Mouse (Mus musculus): ENCODE measurements at regions not wholly inside any gene's neighbourhood (a gene's known extent, or its start where the extent isn't known, plus 50 kb on each side); places are given as distances from the start of the nearest gene placed in this dataset.

DNA sequence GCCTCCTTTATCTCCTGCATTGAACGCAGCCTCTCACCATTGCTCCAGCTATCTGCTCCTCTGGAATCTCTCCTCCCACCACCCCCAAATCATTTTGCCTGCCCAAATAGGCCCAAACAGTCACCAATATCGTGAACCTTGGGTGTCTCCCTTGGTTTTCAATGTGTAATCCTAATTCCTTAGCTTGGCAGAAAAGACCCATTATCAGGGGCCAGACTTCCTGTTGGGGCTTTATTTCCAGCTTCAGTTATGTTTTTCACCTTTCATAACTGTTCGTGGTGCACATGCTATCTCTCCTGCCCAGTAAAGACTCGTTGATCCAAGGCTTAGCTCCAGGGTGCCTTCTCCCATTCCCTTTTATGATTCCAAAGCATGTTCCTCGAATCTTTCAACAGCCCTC lies 142.4 kb upstream of the Eya4 start:
- DNase-seq (ENCODE audit: inconsistent ontology term), result no peak

DNA sequence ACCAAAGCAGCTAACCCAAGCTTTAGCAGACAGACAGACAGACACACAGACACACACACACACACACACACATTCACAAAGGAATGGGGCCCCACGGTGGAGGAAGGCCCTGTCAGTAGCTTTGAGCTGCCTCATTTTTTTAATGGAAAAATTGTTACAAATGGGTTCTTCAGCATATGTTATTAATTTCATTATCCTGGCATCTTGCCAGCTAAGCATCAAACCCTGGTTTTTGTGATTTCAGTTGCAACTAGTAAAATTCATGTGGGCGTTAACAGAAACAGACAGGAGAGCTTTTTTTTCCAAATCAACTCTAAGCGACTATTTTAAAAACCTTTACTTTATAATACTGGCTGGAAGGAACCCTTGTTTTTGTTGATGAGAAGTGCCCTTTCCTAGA lies 138.4 kb upstream of the Eya4 start:
- no peak for DNase-seq (ENCODE audit: inconsistent ontology term)

DNA sequence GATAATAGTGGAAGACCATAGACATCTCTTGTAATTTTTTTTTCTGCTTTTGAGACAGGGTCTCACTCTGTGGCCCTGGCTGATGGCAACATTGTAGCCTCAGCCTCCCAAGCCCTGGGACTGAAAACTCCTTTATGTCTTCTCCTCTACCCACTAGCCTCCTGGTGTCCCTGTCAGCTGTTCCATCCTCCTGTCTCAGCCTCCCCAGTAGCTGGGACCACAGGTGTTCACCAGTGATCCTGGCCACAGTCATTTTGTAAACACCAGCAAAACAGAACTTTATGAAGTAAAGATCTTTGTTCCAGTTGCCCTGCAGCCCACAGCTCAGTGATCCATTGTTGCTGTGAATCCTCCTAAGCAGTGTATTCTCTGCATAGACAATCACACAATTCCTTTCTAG lies 129.9 kb upstream of the Eya4 start:
- DNase-seq (ENCODE audit: inconsistent ontology term), result no peak

DNA sequence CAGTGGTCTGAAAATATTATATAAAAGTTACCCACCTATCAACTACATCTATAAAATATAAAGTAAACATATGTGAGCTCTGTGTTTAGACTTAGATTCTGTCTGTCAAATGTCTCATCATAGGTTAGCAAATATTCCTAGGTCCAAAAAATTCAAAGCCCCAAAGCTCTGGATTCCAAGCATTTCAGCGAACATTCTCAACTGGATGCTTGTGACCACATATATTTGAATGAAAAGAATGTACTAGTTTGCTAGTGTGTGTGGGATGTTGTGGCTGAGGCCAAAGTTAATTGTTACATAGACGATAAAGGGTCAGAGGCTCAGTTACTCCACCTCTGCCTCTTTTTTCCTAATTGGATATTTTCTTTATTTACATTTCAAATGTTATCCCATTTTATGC lies 128.3 kb upstream of the Eya4 start:
- DNase-seq (ENCODE audit: inconsistent ontology term), result peak; percentile 87

DNA sequence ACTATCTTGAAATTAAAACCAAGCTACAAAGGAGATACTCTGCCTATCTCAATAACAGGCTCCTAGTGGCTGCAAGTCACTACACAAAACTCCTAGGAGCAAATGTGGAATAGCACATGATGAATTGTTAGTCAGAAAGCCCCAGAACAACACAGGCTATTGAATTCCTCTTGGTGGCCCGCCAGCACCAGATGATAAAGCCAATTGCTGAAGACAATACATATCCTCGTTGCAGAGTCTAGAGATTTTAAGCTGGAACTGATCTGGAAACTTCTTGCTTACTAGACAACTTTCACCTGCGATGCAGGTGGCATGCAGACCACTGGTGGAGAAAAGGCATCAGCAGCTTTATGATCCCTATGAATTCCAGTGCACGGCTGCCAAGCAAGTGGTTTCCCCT lies 126.5 kb upstream of the Eya4 start:
- peak; percentile 83 for DNase-seq (ENCODE audit: inconsistent ontology term)

DNA sequence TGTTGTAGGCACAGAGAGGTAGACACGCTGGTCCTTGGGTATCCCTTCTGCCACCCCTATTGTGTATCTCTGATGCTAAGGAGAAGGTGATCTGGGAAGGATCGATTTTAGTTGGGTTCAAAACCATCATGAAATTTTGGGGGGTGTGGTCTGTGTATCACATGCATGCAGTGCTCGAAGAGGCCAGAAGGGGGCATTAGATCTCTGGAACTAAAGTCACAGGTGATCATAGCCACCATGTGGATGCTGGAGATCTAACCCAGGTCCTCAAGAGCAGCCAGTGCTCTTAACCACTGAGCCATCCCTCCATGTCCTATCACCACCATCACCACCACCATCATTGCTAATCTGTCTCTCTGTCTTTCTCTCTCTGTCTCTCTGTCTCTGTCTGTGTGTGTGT lies 100.4 kb upstream of the Eya4 start:
- no peak for DNase-seq (ENCODE audit: inconsistent ontology term)

DNA sequence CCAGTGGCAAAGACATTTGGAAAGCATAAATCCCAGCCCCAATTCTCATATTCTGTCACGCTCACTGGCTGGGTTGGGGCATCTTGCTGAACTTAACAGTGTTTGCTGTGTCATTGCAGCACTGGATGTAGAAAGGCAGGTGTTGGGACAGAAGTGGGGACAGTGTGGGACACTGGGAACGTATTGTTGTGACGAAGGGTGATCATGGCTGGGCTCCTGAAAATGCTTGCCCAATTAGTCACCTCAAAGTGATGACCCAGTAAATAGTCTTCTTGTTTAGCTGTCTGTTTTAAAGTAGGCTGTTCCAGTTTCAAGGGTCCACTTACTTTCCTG lies 100.0 kb upstream of the Eya4 start:
- DNase-seq (ENCODE audit: inconsistent ontology term), result no peak

DNA sequence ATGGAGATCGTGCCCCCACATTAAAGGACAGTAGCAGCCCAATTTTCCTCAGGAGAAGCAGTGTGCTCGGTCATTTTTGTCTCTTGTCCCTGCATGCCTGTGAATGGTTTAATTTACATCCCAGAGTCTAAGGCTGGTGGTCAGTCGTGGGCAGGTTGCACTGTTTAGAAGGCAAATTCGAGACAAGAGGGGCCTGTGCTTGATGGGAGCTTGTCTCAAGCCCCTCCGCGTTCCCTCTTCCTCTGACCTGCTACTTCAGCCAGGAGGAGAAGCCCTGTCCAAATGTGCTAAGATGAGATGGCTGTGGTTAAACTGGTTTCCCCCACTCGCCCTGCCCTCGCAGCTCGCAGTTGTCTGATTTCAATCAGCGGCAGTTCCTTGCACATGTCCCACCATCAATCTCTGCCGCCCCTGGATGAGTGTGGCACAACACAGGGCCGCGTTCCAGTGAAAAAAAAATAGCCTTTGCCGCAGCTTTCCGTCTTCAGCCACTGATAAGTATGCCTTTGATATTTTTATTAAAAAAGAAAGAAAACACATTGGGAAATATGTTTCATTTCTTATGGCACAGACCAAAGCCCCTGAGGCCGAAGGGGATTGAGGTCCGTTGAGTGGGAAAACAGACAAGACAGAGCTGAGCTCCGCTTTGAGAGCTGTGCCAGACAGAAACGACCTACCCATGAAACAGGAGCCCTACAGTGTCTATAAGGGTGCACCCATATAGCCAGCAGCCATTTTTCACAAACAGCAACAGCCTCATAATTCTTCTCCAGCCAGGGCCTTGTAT lies 99.5 kb upstream of the Eya4 start:
- no peak for DNase-seq (ENCODE audit: inconsistent ontology term)

DNA sequence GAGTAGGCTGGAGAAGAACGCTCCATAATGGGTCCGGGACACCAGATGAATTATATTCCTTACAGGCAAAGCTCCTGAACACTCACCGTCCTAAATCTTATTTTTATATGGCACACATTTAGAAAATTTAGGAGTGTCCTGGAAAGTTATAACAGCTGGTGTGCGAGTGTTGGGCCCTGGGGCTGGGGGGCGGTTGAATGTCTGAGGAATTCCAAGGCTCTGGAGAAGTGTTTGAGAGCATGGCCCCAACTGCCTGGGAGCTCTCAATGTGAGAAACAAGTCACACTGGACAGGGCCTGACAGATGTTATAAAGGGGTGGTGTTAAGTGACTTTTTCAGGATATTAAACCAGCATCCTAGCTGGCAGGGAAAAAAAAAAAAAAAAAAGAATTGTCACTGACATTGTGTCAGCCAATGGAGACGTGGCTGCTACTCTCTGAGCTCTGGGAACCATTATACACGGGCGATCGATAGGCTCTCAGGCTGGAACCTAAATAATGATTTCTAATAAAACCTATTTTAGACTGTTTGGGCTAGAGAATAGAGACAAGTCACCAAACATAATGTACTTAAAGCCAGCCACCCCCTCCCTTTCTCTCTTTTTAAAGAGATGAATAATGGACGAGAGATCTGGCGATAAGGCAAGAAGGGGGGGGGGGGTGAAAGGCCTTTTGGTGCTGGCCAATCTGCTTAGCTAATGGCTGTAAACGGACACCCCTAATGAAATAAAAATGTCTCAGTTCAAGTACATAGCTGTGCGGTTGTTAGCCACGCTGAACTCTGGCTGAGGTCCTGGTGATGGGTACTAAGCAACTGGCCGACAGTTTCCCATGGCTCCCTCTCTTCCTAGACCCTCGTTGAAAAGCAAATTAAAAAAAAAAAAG lies 98.6 kb upstream of the Eya4 start:
- DNase-seq (ENCODE audit: inconsistent ontology term), result no peak

DNA sequence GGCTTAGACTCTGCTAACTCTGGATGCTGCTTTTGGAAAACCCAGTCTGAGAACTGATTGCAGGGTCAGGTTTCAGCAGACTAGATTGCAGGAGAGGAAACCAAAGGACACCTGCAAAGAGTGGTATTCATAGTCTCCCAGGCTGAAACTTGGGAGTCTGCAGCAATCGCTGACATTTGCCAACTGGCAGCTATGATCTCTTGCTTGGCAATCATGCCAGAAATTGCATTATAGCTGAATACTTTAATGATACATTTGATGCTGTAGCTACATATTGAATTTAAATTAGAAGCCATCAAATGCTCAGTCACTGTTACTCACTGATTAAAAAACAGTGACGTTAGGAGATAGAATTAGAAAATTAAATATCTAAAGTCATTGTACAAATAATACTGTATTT lies 79.8 kb upstream of the Eya4 start:
- DNase-seq (ENCODE audit: inconsistent ontology term), result no peak

DNA sequence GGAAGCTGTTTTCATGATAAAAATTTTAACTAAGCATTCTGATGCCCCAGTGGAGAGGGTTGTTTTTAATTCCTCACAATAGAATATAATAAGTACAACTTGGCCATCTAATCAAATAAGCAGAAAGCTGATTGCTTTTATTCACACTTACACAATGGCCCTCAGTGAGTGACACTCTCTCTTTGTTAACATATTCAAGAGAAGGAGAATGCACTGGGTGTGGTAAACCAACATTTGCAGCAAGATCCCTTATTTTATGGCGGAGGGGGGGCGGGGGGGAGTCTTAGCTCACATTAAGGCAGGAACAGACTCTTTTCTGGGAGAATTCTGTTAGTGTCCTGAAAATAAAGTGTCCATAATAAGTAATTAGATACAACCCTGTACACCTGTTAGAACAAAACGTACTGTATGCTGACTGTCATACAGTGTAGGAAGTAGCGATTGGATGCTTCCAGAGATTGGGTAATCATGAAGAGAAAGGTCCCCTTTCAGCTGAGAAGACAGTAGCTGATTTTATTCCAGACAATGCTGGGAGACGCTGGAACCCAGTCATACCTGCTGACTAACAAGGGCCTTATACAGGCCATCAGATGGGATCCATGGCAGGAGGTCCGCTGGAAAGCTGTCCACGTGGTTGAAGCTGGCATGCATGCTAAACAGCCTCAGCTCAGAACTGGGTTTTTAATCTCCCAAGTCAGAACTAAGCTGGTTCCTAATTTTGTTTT lies 63.4 kb upstream of the Eya4 start:
- DNase-seq (ENCODE audit: inconsistent ontology term), result peak; percentile 12

DNA sequence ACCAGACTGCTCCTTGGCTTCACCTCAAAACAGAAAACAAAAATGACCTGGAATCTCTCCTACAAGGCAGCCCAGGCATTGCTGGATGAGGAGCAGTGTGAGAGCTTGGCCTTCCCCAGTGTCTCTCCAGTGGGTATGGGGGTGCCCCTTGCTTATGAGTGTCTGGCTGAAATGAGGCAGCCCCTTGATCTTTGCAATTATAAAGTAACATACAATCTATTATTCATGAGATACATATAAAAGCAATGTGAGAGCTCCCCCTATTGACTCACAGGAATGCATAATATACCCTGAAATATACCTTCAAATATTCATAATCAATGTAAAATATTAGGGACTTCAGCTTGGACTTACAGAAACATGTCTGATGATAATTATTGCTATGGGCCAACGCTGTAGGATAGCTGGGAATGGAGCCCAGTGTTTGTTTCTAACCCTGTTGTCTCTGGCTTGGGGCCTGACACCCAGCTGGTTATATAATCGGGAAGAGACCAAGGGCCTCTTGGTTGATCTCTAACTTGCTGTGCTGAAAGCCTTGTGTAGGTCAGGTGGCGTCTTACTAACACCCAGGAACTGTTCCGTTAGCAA lies 52.9 kb upstream of the Eya4 start:
- DNase-seq (ENCODE audit: inconsistent ontology term), result peak; percentile 24

Data from Muller cell, postnatal 12 days (primary cell).